ENCODE assay signal across 15 mouse cellular contexts in genomic region chr14:24059287-24059686, GRCm38 (mm10). TPM values are rescaled to one million over a fixed set of nuclear protein-coding genes. Genes with fewer than 3 reads are reported as not detected.
"Had no signal": no experiment of that assay in that cellular context is flagged by ENCODE, and none has a peak within 500 bp of the region (broad histone marks: within the 10 kb centered on the region; RNA-seq: fewer than 3 reads in every experiment).

No protein-coding gene starts in this region.

- H3K9me3 ChIP-seq: liver, embryonic 12.5 days; lung, embryonic 15.5 days; midbrain, embryonic 12.5 days; neural tube, embryonic 13.5 days; neural tube, embryonic 15.5 days had no signal

- H3K27me3 ChIP-seq: liver, embryonic 12.5 days; lung, embryonic 15.5 days; midbrain, embryonic 12.5 days; neural tube, embryonic 13.5 days; neural tube, embryonic 15.5 days had no signal

- H3K4me2 ChIP-seq: liver, embryonic 12.5 days; lung, embryonic 15.5 days; midbrain, embryonic 12.5 days; neural tube, embryonic 13.5 days; neural tube, embryonic 15.5 days had no signal

- ATAC-seq: liver, embryonic 12.5 days; midbrain, embryonic 16.5 days had no signal

- H3K4me1 ChIP-seq: liver, embryonic 12.5 days; lung, embryonic 15.5 days; midbrain, embryonic 12.5 days; neural tube, embryonic 13.5 days; neural tube, embryonic 15.5 days had no signal

- H3K36me3 ChIP-seq: liver, embryonic 12.5 days; lung, embryonic 15.5 days; midbrain, embryonic 12.5 days; neural tube, embryonic 13.5 days; neural tube, embryonic 15.5 days had no signal

- H3K27ac ChIP-seq: liver, embryonic 12.5 days; liver, embryonic 14.5 days; lung, embryonic 15.5 days; midbrain, embryonic 12.5 days; neural tube, embryonic 13.5 days; neural tube, embryonic 15.5 days had no signal

- H3K9ac ChIP-seq: liver, embryonic 12.5 days; liver, embryonic 14.5 days; lung, embryonic 15.5 days; midbrain, embryonic 12.5 days; neural tube, embryonic 13.5 days; neural tube, embryonic 15.5 days had no signal

- H3K4me3 ChIP-seq: liver, embryonic 12.5 days; lung, embryonic 15.5 days; midbrain, embryonic 12.5 days; myocyte; neural tube, embryonic 13.5 days; neural tube, embryonic 15.5 days had no signal

- DNase-seq: right cerebral cortex, postnatal 25 days; spleen, adult 18-20 months; thymus, adult 18-20 months; thymus, postnatal 14 days; thymus, postnatal 36 days had no signal

RNA-seq across cellular contexts. Expression of gene Kcnma1, which starts 45.0 kb away (rescaled TPM):
- total RNA-seq: megakaryocyte, adult 5-6 weeks; megakaryocyte-erythroid progenitor cell, adult 5-6 weeks had no signal
- polyA plus RNA-seq: liver, embryonic 12.5 days had no signal
